Mouse (Mus musculus) heart, postnatal 25 days (tissue): ENCODE results near the gene Mybphl. TPM values are rescaled to one million over a fixed set of nuclear protein-coding genes. Genes with fewer than 3 reads are reported as not detected.

Source experiments
- DNase-seq: peaks from one replicate; pipeline ENCODE4 v3.0.0; 2022; ENCODE audit warnings: low spot score
- intact Hi-C: fragments of 180-260 bp; cut with DNase I; formaldehyde crosslinking; loops from one replicate; pipeline ENCODE4 v1.15.1; 2025
- total RNA-seq, 2 experiments: library from RNA; stranded (reverse); gene quantifications; 2 replicates each; pipeline ENCODE4 v1.2.3; 2021

Mybphl gene
- total RNA-seq, result 10 to 100 TPM; 58.9 to 60.3 TPM

- intact Hi-C loops, result no loop called here
- DNase-seq, result no peak
Observed at GRCm38 (mm10) chr3:108364270-108364995, at the start of gene Mybphl. Gene Mybphl, plus strand, starts transcription at chr3:108364911.

DNA sequence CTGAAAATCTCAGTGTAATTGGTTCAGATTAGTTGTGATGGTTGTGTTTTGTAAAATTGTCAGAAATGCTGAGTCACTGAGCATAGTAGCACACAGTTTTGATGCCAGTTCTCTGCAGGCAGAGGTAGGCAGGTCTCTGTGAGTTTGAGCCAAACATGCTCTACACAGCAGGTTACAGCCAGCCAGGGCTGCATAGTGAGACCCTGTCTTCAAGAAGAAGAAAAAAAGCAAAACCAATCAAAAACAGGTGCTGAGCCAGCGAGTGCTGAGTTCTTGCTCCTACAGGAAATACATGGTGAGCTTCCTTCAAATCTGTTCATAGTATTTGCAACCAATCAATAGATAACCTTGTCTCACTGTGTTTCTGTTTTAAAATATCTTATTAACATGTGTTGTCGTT lies 46.2 kb upstream of the Mybphl start:
- intact Hi-C loops, result loop anchor here (5.0 kb wide), 1 partner anchor 36 kb away; the partner anchor contains the start of gene Sort1
- DNase-seq, result no peak

DNA sequence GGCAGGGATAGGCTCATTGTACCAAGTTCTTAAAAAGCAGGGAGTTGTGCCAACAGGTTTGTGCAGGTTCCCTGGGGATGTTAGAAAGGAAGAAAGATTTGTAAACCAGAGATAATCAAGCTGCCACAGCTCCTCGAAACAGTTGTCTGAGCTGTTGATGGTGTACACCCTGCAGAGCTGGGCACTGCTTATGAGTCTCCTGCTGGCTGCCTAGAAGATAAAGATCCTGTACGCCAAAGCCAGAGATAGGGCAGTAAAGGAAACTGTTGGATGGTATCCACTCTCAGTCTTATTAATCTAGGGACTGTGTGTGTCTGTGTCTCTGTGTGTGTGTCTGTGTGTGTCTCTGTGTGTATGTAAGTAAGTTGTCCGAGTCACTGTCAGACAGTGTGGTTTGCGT lies 43.0 kb upstream of the Mybphl start:
- DNase-seq, result no peak
- intact Hi-C loops, result no loop called here

GRCm38 (mm10) chr3:108322136-108322535 lies 42.6 kb upstream of the Mybphl start:
- no peak for DNase-seq
- intact Hi-C loops, result no loop called here

DNA sequence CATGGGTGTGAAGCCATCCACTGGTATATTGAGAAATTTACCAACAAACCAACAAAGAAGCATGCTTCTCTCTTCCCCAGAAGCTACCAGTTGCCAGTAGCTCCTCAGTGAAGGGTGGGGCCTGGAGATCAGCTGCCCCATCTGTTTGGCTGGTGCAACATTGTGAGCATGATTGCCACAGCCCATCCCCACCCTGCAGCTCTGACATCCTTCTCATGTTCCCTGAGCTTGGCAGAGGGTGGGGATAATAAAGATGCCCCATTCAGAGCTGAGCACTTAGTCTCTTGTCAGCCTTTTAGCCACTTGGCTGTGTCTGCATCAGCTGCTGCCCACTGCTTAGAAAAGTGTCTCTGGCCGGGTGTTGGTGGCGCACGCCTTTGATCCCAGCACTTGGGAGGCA lies 41.7 kb upstream of the Mybphl start:
- DNase-seq, result no peak
- intact Hi-C loops, result no loop called here

DNA sequence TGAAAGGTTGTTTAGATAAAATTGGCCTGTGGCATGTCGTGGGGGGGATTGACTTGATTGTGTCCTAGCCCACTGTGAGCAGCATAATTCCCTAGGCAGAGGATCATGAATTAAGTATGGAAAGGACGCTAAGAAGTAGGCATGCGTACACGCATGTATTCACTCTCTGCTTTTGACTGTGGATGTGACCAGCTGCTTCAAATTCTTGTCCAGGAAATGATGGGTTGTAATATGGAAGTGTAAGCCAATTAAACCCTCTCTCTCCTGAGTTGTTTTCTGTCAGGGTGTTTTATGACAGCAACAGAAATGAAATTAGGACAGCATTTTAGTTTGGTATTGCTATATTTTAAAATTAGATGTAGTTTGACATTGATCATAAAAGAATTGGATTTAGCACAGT lies 39.9 kb upstream of the Mybphl start:
- intact Hi-C loops, result no loop called here

GRCm38 (mm10) chr3:108325521-108325920 lies 39.2 kb upstream of the Mybphl start:
- DNase-seq, result no peak
- intact Hi-C loops, result no loop called here

More for the DNA sequence above, 39.9 kb upstream of the Mybphl start:
- DNase-seq, result no peak

- intact Hi-C loops, result no loop called here
Observed at GRCm38 (mm10) chr3:108327275-108327674, 37.4 kb upstream of the Mybphl start.

GRCm38 (mm10) chr3:108327916-108328315 lies 36.8 kb upstream of the Mybphl start:
- intact Hi-C loops, result no loop called here
- DNase-seq, result peak; percentile 31

More at GRCm38 (mm10) chr3:108327275-108327674, 37.4 kb upstream of the Mybphl start:
- no peak for DNase-seq

DNA sequence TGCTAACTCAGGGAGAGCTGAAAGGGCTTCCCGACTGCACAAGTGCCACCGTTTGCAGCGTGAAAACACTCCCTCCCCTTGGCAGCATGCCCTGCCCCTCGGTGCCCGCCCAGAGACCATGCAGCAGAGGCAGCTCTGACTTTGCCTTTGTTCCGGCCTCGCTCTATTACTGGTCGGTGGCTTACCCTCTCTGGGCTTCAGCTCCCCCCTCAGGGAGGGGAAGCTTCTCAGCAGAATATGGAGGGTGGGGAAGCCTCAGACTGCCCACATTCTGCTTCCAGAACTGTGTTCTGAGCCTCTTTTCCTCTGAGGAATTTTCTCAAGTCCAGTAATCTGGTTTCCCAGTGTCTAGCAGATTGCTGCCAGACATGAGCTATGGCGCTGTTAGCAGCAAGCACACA lies 36.3 kb upstream of the Mybphl start:
- DNase-seq, result peak; percentile 17
- intact Hi-C loops, result no loop called here

DNA sequence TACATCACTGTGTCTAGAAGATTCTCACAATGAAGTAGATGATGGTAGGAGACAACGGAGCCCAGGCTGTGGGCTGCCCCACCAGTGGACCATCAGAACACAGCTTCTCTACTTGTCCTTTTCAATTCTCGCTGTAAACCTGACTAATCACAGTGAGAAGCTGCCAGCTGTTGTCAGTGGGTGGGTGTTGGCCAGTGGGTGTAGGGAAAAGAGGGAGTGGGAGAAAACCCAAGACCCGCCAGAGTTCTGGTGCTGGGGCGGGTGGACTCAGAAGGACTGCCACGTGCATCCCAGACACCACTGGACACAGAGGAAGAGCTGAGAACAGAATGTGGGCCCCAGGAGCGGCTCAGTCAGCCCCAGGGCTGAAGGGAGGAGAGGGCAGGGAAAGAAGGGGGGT lies 33.9 kb upstream of the Mybphl start:
- intact Hi-C loops, result no loop called here
- no peak for DNase-seq

GRCm38 (mm10) chr3:108336878-108337277 lies 27.8 kb upstream of the Mybphl start:
- intact Hi-C loops, result no loop called here
- no peak for DNase-seq

- intact Hi-C loops, result no loop called here
- no peak for DNase-seq
Observed at GRCm38 (mm10) chr3:108341040-108341439, 23.7 kb upstream of the Mybphl start.

DNA sequence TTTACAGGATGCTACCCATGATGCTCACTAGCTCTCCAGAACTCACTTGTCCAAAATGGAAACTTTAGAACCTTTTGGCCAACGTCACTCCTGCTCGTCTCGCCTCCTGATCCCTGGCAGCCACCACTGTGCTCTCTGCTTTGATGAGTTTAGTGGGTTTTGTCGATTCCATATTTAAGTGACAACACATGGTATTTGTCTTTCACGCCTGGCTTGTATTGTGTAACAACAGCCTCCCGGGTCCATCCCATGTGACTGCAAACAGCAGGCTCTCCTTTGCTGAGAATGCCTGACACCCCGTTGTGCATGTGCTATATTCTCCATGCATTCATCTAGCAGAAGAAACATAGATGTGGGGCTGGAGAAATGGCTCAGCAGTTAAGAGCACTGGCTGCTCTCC lies 22.5 kb upstream of the Mybphl start:
- no peak for DNase-seq
- intact Hi-C loops, result no loop called here

- no peak for DNase-seq
- intact Hi-C loops, result no loop called here
Observed at GRCm38 (mm10) chr3:108345855-108346254, 18.9 kb upstream of the Mybphl start.

DNA sequence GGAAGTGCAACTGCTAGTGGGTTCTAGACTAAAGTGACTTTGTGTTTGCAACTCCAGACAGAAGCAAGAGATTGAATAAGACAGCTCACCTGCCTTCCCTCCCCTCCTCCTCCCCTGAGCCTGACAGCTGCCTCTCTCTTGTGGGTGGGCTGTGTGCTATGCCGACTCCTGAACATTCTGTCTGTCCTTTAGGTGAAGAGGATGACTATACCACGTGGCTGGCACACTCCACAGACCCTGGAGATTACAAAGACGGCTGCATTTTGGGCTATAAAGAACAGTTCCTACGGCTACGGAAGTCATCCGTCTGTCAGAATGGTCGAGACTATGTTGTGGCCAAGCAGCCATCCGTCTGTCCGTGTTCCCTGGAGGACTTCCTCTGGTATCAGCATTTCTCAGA lies 16.3 kb upstream of the Mybphl start:
- intact Hi-C loops, result no loop called here
- DNase-seq, result no peak

GRCm38 (mm10) chr3:108355245-108355644 lies 9.5 kb upstream of the Mybphl start:
- intact Hi-C loops, result no loop called here
- no peak for DNase-seq

GRCm38 (mm10) chr3:108357051-108357450 lies 7.7 kb upstream of the Mybphl start:
- intact Hi-C loops, result no loop called here
- no peak for DNase-seq

- intact Hi-C loops, result no loop called here
- DNase-seq, result no peak
Observed at GRCm38 (mm10) chr3:108358445-108358844, 6.3 kb upstream of the Mybphl start.

- intact Hi-C loops, result no loop called here
Observed at GRCm38 (mm10) chr3:108360894-108361293, 3.8 kb upstream of the Mybphl start.

GRCm38 (mm10) chr3:108363626-108364025 lies 1.1 kb upstream of the Mybphl start:
- intact Hi-C loops, result no loop called here
- no peak for DNase-seq

More at GRCm38 (mm10) chr3:108360894-108361293, 3.8 kb upstream of the Mybphl start:
- DNase-seq, result no peak

GRCm38 (mm10) chr3:108367173-108367572 lies 2.5 kb downstream of the Mybphl start:
- intact Hi-C loops, result no loop called here
- DNase-seq, result no peak
